Mouse (Mus musculus) cortical plate, adult 2 months (tissue): ENCODE measurements around the gene Man2a1.

Source experiments
- CTCF ChIP-seq: fragments of 200-500 bp; IDR thresholded peaks from 2 replicates; pipeline ENCODE4 v1.5.1; 2011; ENCODE audit warnings: mild to moderate bottlenecking, control low read depth, low read length; ENCODE audit not compliant: insufficient read depth; ENCODE audit errors: extremely low read depth
- POLR2A ChIP-seq: fragments of 200-500 bp; IDR thresholded peaks from 2 replicates; pipeline ENCODE4 v1.6.1; 2011; ENCODE audit warnings: mild to moderate bottlenecking, low read length, control low read depth; ENCODE audit not compliant: insufficient read depth; ENCODE audit errors: extremely low read depth

DNA sequence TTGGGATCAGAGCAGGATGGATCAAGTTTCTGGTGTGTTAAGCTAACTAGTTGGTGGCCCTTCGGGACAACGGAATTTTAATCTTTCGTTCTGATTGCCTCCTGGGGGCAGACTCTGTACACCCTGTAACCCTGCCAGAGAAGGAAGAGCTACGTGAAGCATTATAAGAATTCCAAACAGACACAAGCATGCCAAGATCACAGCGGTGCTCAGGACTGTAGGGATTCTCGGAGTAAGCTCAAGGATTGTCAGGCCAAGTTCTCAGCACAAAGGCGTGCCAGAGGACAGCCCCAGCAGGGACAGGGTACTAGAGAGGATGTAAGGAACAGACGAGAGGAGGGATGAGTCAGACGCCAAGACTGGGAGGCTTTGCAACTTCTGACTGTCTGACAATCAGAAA, 164.8 kb downstream of the Man2a1 start:
- TF ChIP-seq CTCF, result no peak
- TF ChIP-seq POLR2A, result no peak
